Mouse (Mus musculus) kidney, adult 2 months (tissue): Measurements from ENCODE around the gene Krtcap3. TPM values are rescaled to one million over a fixed set of nuclear protein-coding genes. Genes with fewer than 3 reads are reported as not detected.
"Not testable (repeated sequence)": the region's sequence is repeated elsewhere in the genome, so short reads cannot be mapped to it uniquely, and the experiment has no call there.

Experiments
- DNase-seq: peaks from one replicate; pipeline ENCODE4 v3.0.0; 2021
- H3K27ac ChIP-seq: fragments of 200-500 bp; 2 replicates; pipeline ENCODE4 v1.5.1; 2012; ENCODE audit warnings: low read depth, low read length, control low read depth, inconsistent platforms; ENCODE audit not compliant: insufficient read depth
- H3K27me3 ChIP-seq: fragments of 200-500 bp; replicated peaks from 2 replicates; pipeline ENCODE4 v1.6.1; 2012; ENCODE audit warnings: mild to moderate bottlenecking, moderate library complexity, low read length, inconsistent platforms; ENCODE audit not compliant: control insufficient read depth, insufficient read depth
- H3K36me3 ChIP-seq: fragments of 200-500 bp; 2 replicates; pipeline ENCODE4 v1.6.1; 2012; ENCODE audit warnings: mild to moderate bottlenecking, moderate library complexity, low read length, inconsistent platforms; ENCODE audit not compliant: control insufficient read depth, insufficient read depth
- H3K4me1 ChIP-seq: fragments of 200-500 bp; 2 replicates; pipeline ENCODE4 v1.6.1; 2011; ENCODE audit warnings: low read length; ENCODE audit not compliant: control insufficient read depth, insufficient read depth
- H3K4me3 ChIP-seq: fragments of 200-500 bp; 2 replicates; pipeline ENCODE4 v1.5.1; 2011; ENCODE audit warnings: mild to moderate bottlenecking, low read depth, low read length, control low read depth; ENCODE audit not compliant: insufficient read depth
- CTCF ChIP-seq: fragments of 200-500 bp; conservative IDR thresholded peaks from 2 replicates; pipeline ENCODE4 v1.5.1; 2011; ENCODE audit warnings: low read depth, mild to moderate bottlenecking, control low read depth, low read length, moderate library complexity, mixed read lengths; ENCODE audit not compliant: insufficient read depth, insufficient read length
- POLR2A ChIP-seq: fragments of 200-500 bp; IDR thresholded peaks from one replicate; pipeline ENCODE4 v1.6.1; 2011; ENCODE audit warnings: low read depth, low read length, control low read depth
- WGBS: fragments of 180-500 bp; shearing (Covaris S2); methylation state at CpG from one replicate; pipeline ENCODE4 v1.1.7; 2018; 5-methylcytosine and 5-hydroxymethylcytosine counted together
- polyA plus RNA-seq: library from polyadenylated mRNA; depleted of rRNA; stranded (reverse); fragments of >200 nt; gene quantifications from 2 replicates; pipeline ENCODE4 v1.2.3, GENCODE M21; 2012; rRNA removed

Krtcap3 gene
- 19.7 and 23.6 TPM in 2 replicates for polyA plus RNA-seq

DNA sequence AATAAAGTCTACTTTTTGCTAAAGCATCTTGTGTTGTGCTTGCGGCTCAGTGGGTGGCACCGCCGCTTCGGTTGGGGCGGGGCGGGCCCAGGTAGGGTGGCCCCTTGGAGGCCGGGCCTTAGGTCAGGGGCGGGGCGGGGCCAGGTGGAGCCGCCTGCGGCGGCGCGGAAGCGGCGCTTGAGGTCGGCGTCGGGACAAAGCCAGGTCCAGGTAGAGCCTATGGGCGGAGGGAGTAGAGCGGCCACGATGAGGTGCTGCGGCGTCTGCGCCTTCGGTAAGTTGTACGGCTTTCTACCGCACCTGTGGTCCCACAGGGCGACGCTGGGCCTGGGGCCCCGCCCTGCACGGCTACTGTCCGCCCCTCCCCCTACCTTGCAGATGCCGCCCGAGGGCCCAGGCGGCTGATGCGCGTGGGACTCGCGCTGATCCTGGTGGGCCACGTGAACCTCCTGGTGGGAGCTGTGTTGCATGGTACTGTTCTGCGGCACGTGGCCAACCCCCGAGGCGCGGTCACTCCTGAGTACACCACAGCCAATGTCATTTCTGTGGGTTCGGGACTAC lies at the start of gene Krtcap3:
Gene Krtcap3, plus strand, starts transcription at position 151 of the 561 bp plus-strand sequence.
- Histone ChIP-seq H3K36me3 (peaks cover 13% of the 10 kb centered on the region), H3K27ac (peak within 1 kb of the TSS; percentile 56; the same call in 1 of the 2 replicates), H3K4me1 (0 out of 2 replicates have a peak, but pooled peaks cover 5% of the 10 kb centered on the region), H3K4me3 (peak within 1 kb of the TSS; percentile 71), H3K27me3 (no peaks in the 10 kb centered on the region)
- peak; percentile 83 for DNase-seq
- 26% methylated on average over 47 of the region's 47 CpGs for WGBS
- no peak for TF ChIP-seq POLR2A
- TF ChIP-seq CTCF = no peak

DNA sequence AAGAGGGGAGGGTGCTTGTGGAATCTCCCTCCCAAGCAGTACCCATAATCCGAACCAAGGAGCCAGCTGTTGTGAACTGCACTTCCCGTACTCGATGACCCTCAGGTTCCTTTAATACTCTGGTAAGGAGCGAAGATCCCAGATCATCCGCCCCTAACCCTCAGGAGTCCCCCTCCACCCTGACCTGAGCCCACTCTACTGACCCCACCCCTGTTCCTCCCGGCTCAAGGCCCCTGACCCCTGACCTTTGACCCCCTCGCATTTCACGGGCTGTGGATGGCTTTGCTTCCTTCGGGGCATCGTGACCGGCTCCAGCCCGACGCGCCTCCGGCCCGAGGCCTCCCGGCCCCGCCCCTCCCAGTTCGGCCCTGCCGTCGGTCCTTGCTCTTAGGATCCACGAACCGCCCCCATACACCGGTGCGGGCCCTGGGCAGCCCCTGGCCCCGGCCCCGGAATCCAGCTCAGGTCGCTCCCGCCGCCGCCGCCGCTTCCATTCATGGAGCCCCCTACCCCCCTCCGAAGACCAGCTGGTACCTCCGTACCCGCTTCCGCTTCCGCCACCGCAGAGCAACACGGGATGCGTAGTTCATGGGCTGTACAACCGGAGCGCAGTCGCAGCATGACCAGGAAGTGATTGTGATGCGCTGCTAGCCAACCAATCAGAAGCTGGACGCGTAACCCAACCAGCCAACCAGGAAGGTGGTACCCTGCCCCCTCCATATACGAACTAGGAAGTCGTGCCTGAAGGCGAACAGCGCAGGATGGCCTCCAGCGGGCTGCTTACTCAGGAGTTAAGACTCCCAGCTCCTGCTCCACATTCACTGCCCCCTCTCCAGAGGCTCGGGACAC lies 49.5 kb upstream of the Krtcap3 start, which contains the start of gene Zfp513:
Gene Zfp513, minus strand, starts transcription at position 562 of the 849 bp plus-strand sequence.
- under 1% methylated on average over 53 of the region's 53 CpGs for WGBS
- DNase-seq = peak; percentile 99

DNA sequence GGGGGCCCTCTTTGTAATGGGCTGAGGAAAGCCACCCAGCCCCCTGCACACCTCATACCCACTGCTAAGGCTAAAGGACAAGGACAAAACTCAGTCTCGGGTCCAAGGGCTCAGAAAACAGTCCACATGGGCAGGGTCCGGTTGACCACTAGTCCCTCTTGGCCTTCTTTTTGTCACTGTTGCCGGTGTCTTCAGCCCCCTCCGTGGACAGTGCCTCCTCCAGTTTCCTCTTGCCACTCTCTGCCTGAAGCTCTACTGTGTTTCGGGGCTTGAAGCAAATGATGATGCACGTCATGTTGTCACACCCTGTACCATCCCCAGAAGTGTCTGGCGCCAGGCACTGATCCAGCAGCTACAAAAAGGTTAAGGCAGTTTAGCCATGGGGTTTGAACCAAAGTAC lies 48.6 kb upstream of the Krtcap3 start:
- 89% methylated on average over 7 of the region's 7 CpGs for WGBS
- TF ChIP-seq POLR2A (no peak), CTCF (no peak)
- Histone ChIP-seq H3K4me3 (0 out of 2 replicates have a peak overlapping the region, but pooled peaks have one; percentile 74), H3K36me3 (peaks cover 5% of the 10 kb centered on the region), H3K27ac (peak overlapping the region; percentile 80; the same call in 1 of the 2 replicates), H3K4me1 (no peaks in the 10 kb centered on the region; the same call in 1 of the 2 replicates), H3K27me3 (no peaks in the 10 kb centered on the region)
- DNase-seq = no peak

More for the DNA sequence above, 49.5 kb upstream of the Krtcap3 start, which contains the start of gene Zfp513:
- peak; percentile 72 for TF ChIP-seq POLR2A
- no peak for TF ChIP-seq CTCF
- H3K27me3 ChIP-seq = no peaks in the 10 kb centered on the region
- peak within 1 kb of the TSS; percentile 80 for H3K27ac ChIP-seq
- H3K4me3 ChIP-seq = peak within 1 kb of the TSS; percentile 74
- H3K36me3 ChIP-seq = peaks cover 5% of the 10 kb centered on the region
- no peaks in the 10 kb centered on the region; the same call in 1 of the 2 replicates for H3K4me1 ChIP-seq

DNA sequence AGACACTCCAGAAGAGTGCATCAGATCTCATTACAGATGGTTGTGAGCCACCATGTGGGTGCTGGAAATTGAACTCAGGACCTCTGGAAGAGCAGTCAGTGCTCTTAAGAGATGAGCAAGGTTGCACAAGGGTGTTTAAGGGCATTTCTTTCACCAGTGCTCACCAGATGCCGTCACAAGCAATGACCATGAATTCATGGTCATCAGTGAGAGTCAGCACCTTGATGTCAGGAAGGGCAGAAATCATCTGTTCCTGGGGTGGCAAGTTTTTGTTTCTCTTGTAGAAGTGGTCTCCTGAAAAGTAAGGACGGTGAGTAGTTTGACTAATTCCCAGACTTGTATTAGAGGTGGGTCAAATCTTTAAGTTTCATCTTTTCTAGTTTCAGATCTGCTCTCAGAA lies 47.6 kb upstream of the Krtcap3 start:
- DNase-seq = no peak
- Histone ChIP-seq H3K36me3 (peaks cover 3% of the 10 kb centered on the region), H3K4me1 (no peaks in the 10 kb centered on the region; the same call in 1 of the 2 replicates), H3K4me3 (no peak overlapping the region), H3K27ac (no peak overlapping the region), H3K27me3 (no peaks in the 10 kb centered on the region)
- WGBS = 96% methylated on average over 2 of the region's 2 CpGs
- no peak for TF ChIP-seq CTCF
- TF ChIP-seq POLR2A = no peak

DNA sequence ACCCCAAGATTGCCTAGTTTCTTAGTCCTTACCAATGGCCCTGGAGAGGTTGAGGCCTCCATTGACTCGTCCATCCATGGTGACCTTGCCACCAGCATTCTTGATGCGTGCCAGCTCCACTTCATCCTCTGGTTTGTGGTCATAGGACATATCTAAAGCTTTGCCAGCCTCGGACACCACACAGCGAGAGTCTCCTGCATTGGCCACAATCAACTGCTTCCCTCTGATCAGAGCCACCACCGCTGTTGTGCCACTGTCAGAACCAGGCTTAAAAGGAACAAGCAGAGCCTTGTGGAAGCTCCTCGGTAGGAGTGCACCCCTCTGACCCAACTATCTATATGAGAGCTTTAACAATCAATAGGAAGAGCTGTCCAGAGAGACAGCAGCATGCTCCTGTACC lies 47.1 kb upstream of the Krtcap3 start:
- Histone ChIP-seq H3K4me1 (no peaks in the 10 kb centered on the region; the same call in 1 of the 2 replicates), H3K27me3 (no peaks in the 10 kb centered on the region), H3K27ac (no peak overlapping the region), H3K36me3 (peaks cover 3% of the 10 kb centered on the region), H3K4me3 (no peak overlapping the region)
- no peak for DNase-seq
- no peak for TF ChIP-seq POLR2A
- TF ChIP-seq CTCF = no peak
- 91% methylated on average over 6 of the region's 6 CpGs for WGBS

DNA sequence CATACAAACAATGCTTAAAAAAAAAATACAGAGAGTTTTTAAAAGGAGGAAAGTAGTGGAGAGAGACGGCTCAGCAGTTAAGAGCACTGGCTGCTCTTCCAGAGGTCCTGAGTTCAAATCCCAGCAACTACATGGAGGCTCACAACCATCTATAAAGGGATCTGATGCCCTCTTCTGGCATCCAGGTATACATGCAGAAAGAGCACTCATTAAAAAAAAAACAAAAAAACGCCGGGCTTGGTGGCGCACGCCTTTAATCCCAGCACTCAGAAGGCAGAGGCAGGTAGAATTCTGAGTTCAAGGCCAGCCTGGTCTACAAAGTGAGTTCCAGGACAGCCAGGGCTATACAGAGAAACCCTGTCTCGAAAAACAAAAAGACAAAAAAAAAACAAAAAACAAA lies 34.9 kb upstream of the Krtcap3 start:
- not testable (repeated sequence) for H3K4me3 ChIP-seq, H3K4me1 ChIP-seq, H3K36me3 ChIP-seq, H3K27me3 ChIP-seq, DNase-seq, H3K27ac ChIP-seq
- WGBS = 84% methylated on average over 6 of the region's 6 CpGs

DNA sequence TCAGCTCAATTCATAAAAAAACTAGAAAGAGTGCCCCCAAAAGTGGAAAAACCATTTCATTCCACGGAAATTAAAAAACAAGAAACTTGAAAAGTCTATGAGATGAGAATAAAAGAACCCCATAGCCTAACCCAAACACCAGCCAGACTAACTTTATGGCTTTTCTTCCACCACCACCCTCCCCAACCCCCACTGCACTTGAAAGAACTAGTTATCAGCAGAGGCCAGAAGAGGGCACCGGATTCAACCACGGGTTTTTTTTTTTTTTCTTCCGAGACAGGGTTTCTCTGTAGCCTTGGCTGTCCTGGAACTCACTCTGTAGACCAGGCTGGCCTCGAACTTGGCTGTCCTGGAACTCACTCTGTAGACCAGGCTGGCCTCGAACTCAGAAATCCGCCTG lies 33.2 kb upstream of the Krtcap3 start:
- TF ChIP-seq CTCF (no peak), POLR2A (no peak)
- Histone ChIP-seq H3K27me3 (no peaks in the 10 kb centered on the region), H3K36me3 (no peaks in the 10 kb centered on the region), H3K4me3 (no peak overlapping the region), H3K27ac (no peak overlapping the region), H3K4me1 (no peaks in the 10 kb centered on the region)
- WGBS = 54% methylated on average over 7 of the region's 7 CpGs
- DNase-seq = no peak
